Mouse (Mus musculus): ENCODE results near the gene Fbxw27.
"Not testable (repeated sequence)": the region's sequence is repeated elsewhere in the genome, so short reads cannot be mapped to it uniquely, and the experiment has no call there.

Fbxw27 gene

GRCm38 (mm10) chr9:109790570-109790969 lies at the start of gene Fbxw27:
Fbxw27 (minus strand) TSS chr9:109790670.
- not testable (repeated sequence) for DNase-seq (ENCODE audit: low read depth)

DNA sequence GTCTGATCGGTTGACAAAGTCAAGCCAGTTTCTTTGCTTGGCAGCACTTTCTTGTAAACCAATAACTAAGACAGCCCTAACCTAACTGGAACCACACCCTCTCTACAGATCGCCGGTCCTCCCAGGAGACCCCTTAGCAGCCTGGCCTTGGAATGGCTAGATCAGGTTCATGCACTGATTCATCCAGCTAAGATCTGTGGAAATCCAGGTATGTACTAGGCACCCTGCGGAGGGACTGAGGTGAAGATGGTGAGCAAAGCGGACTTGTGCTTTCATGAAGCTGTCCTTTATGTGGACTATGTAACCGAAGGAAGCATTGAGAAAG lies 42.6 kb upstream of the Fbxw27 start:
- DNase-seq (ENCODE audit: low read depth), result no peak

GRCm38 (mm10) chr9:109832391-109833087 lies 42.1 kb upstream of the Fbxw27 start, which contains the start of gene Nme6:
Nme6 (plus strand) TSS chr9:109832749.
- DNase-seq (ENCODE audit: low read depth), result peak; percentile 92

GRCm38 (mm10) chr9:109826181-109826580 lies 35.7 kb upstream of the Fbxw27 start:
- DNase-seq (ENCODE audit: low read depth), result no peak

DNA sequence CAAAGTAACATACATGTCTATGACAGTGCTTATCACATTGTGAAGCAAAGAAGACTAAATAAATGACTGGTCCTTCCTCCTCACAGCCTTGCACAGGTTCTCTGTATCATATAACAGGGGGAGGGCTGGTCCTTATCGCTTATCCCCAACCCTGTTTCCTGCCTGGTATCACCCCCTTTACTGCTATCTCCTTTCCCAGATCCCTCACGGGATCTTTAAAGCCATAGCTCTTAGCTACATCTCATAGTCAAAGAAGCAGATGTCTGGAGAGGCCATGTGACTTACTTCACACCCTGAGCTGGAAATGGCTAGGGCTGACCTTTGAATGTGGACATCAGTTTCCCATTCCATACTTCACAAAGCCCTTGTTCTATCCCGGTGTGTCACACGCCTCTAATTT lies 35.3 kb upstream of the Fbxw27 start:
- no peak for DNase-seq (ENCODE audit: low read depth)

GRCm38 (mm10) chr9:109816341-109816740 lies 25.9 kb upstream of the Fbxw27 start:
- DNase-seq (ENCODE audit: low read depth), result no peak

DNA sequence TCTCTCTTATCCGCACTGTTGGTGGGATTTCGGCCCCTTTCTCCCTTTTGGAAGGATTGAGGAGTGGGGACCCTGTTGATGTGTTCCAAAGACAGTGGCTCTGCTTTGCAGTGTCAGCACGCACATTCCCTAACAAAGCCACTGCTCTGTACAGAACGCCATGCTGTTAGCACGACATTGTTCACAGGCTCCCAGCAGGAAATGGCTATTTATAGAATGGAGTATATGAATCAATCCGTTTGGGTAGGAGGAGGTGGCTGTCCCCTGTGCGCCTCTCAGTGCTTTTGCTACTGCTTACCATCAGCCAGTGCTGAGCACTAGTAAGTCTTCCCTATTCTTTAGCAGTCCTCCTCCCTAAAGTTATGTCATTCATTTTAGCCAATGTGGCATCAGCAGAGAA lies 23.0 kb upstream of the Fbxw27 start:
- DNase-seq (ENCODE audit: low read depth), result no peak

DNA sequence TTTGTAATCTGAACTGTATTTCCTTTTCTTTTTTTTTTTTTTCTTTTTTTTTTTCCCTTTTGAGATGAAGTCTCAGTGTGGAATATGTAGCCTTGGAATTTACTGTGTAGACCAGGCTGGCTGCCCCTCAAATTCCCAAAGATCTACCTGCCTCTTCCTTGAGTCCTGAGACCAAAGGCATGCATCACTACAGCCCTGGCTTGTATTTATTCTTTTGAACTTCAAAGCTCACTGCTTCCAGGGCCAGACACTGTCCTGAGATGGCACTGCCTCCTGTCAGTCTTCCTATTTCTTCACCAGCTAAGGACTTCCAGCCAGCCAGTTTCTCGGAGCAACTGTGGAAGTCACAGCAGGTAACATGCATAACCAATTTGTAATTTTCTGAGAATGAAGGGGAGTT lies 21.5 kb upstream of the Fbxw27 start, which contains the start of gene Spink8:
TSS of gene Spink8 (plus strand) at position 301 of the 400 bp plus-strand sequence.
- DNase-seq (ENCODE audit: low read depth), result no peak

GRCm38 (mm10) chr9:109807898-109808297 lies 17.4 kb upstream of the Fbxw27 start:
- DNase-seq (ENCODE audit: low read depth), result no peak

- no peak for DNase-seq (ENCODE audit: low read depth)
Measured at GRCm38 (mm10) chr9:109806695-109807293, 16.3 kb upstream of the Fbxw27 start.

- no peak for DNase-seq (ENCODE audit: low read depth)
Measured at GRCm38 (mm10) chr9:109806260-109806659, 15.8 kb upstream of the Fbxw27 start.

DNA sequence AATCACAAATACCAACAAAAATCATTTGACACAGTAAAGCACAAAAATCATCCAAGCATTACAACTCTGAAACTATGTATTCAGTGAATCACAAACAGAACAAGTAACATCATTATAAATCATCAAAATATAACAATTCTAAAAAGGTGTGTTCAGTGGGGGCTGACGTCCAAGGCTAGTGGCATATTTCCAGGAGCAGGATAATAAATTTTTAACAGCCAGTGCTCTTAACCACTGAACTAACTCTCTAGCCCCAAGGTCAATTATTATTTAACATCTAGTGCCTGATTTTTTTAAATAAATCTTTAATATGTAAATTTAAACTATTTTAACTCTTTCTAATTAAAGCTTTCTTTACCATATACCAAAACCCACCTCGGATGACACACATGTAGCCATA lies 15.1 kb upstream of the Fbxw27 start:
- not testable (repeated sequence) for DNase-seq (ENCODE audit: low read depth)

DNA sequence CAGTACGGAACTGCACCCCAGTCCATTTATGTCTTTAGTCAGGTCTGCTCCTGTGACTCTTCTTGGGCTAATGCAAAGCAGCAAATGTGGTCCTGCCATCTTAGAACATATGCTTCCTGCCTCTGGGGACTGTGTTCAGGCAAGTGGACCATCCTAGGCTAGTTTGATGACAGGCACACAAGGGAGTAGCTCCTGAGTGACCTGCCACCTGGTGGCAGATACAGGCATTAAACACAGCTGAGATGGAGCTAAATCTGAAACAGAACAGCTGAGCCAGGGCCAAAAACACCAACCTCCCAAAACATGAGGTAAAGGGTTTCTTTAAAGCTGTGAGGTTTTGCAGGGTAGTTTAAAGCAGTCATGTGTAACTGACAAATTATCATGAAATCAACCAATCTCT lies 7.6 kb upstream of the Fbxw27 start:
- peak; percentile 53 for DNase-seq (ENCODE audit: low read depth)

GRCm38 (mm10) chr9:109795811-109796210 lies 5.3 kb upstream of the Fbxw27 start:
- no peak for DNase-seq (ENCODE audit: low read depth)

GRCm38 (mm10) chr9:109795221-109795620 lies 4.8 kb upstream of the Fbxw27 start:
- DNase-seq (ENCODE audit: low read depth), result no peak

DNA sequence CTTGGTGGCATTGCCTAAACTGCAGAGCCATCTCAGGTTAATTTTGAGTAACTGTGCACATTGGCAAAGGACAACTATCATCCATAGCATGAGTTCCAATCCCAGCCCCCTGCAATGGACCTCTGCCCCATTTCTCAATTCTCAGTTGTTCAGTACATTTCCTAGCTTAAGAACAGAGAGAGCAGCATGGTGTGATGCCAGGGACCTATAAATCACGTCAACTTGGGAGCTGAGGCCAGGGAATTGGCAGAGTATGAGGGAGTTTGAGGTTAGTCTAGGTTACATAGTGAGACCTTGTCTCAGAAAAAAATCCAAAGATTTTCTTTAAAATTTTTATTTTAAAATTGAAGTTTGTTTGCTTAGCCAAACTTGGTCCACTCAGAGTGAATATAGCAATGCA lies 23.6 kb downstream of the Fbxw27 start:
- DNase-seq (ENCODE audit: low read depth), result not testable (repeated sequence)

DNA sequence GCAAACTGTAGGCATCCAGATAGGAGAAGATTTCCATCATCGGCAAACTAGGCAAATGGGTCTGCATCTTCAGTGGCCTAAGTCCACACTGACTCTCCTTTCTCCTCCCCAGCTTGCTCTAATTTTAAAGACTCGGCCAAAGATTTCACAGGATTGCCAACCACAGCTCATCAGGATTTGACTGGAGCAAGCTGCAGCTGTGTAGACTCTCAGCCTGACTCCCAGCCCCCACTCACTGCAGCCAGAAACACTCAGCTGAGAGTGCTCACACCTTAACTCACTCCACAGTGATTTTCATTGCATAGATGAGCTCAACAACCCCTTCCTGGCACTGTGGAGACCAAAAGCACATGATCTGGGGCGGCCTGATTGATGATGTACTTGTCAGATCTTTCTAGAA lies 44.5 kb downstream of the Fbxw27 start, which contains the start of gene Fbxw26:
TSS of gene Fbxw26 (minus strand) at position 101 of the 400 bp plus-strand sequence.
- not testable (repeated sequence) for DNase-seq (ENCODE audit: low read depth)
